Mouse (Mus musculus) retina, postnatal 1 day (tissue): ENCODE measurements around the gene Was.
"Not testable (repeated sequence)": the region's sequence is repeated elsewhere in the genome, so short reads cannot be mapped to it uniquely, and the experiment has no call there.

ENCODE experiments used
- DNase-seq: peaks from one replicate; pipeline ENCODE4 v3.0.0-alpha.2; 2012

The Was gene

DNA sequence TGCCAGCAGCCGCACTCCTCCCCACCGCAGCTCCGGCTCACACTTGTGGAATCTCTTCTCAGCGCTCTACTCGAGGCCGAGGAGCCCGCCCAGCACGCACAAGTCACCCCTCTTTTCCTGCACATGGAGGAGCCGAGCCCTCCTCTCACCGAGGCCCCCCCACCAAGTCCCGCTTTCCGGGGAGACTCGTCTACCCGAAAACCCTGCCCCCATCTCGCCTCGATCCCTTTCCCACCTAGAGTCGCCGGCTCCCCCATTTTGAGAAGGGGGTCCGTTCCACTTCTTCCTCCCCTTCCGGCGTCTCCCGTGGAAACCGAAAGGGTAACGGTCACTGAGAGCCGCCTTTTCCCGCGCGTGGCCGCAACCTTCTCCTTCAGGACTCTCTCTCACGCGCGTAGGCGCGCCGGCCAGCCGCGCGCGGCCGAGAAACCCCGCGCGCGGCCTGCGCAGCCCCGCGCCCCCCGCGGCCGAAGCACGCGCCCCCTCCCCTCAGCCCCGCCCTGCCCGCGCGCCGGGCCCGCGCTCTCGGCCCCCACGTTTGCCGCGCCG, 16.3 kb downstream of the Was start:
- DNase-seq = no peak

DNA sequence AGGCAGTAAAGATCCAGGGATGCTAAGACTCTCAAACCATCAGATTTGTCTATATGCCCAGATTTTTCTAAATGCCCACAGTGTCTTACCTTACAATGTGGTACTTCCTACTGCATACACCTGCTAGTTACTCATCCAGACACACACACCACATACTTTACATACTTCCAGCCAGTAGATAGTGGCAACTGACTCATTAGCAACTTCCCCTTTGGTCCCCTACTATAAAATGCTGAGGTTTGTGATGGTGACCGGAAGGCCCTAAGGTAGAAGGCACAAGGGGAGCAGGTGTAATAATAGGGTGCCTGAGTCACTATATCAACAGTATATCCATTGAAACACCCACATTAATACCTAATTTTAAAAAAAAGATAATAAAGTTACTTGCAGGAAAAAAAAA, 21.1 kb downstream of the Was start:
- no peak for DNase-seq

GRCm38 (mm10) chrX:8051044-8051781, 39.1 kb downstream of the Was start:
- not testable (repeated sequence) for DNase-seq

DNA sequence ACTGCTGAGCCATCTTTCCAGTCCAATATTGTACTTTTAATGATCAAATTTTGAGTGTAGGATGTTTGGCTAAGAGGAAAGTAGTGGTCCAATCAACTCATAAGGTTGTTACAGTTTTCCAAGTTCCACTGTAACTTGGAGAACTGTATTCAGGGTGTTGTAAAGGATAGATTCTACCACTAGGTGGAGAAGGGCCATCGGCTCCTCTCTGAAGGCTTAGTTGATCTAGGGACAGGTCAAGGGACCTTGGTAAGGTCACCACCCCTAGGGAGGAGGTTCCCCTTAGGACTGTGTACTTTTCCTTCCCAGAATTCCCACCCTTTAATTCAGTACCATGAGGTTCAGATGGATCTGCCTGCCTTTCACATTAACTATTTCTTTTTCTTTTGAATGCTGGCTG, 57.3 kb downstream of the Was start:
- DNase-seq = no peak
